Mouse (Mus musculus): ENCODE data around the gene Ccdc9b.

DNA sequence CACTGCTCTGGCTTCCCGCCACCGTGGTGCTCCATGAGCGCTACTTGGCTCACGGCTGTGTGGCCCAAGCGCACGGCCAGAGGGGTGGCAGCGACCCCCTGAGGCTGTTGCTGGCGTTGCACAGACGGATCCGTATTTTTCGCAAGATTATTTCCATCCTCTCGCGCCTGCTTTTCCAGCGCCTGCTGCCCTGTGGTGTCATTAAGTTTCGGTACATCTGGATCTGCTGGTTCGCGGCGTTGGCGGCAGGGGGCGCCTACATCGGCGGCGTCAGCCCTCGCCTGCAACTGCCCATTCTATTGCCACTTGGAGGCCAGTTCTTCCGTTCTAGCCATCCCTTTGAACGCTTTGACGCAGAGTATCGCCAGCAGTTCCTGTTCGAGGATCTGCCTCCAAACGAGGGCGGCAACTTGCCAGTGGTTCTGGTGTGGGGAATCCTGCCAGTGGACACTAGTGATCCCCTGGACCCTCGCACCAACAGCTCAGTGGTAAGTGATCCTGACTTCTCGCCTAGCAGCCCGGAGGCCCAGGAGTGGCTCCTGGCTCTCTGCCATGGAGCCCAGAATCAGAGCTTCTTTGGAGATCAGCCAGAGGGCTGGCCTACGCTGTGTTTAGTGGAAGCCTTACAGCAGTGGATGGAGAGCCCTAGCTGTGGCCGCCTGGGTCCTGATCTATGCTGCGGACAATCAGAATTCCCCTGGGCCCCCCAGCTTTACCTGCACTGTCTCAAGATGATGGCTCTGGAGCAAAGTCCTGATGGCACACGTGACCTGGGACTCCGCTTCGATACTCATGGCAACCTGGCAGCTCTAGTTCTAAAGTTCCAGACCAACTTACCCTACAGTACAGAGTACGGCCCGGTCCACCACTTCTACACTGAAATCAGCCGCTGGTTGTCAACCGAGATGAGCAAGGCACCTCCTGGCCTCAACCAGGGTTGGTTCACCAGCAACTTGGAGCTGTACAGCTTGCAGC, 28.4 kb upstream of the Ccdc9b start:
- peak; percentile 41 for TF ChIP-seq CTCF (IDR thresholded peaks at IDR 0.05; ENCODE audit: extremely low read depth, insufficient read depth, low read length)
- no peak for TF ChIP-seq POLR2A (IDR thresholded peaks at IDR 0.05; ENCODE audit: extremely low read depth, insufficient read depth, low read length)

Measured in cortical plate, adult 2 months (tissue).